Mouse (Mus musculus) limb, embryonic 12.5 days (tissue): ENCODE data around the gene Rps6kb1. TPM values are rescaled to one million over a fixed set of nuclear protein-coding genes. Genes with fewer than 3 reads are reported as not detected.
"Not testable (repeated sequence)": the region's sequence is repeated elsewhere in the genome, so short reads cannot be mapped to it uniquely, and the experiment has no call there.

ENCODE experiments used
- ATAC-seq: fragments of 200-750 bp; cut with Nextera tagmentation; 2 replicates; pipeline ENCODE4 v1.8.0; 2017; ENCODE audit warnings: low read depth, moderate TSS enrichment; ENCODE audit not compliant: insufficient number of reproducible peaks, insufficient read depth, low FRiP score, low TSS enrichment
- H3K27ac ChIP-seq: fragments of 300-500 bp; sonication (generic); 2 replicates; pipeline ENCODE4 v1.5.1; 2016; ENCODE audit warnings: mild to moderate bottlenecking, moderate library complexity
- H3K27me3 ChIP-seq: fragments of 300-500 bp; sonication (generic); 2 replicates; pipeline ENCODE4 v1.6.1; 2016; ENCODE audit warnings: mild to moderate bottlenecking, moderate library complexity
- H3K36me3 ChIP-seq: fragments of 300-500 bp; sonication (generic); 2 replicates; pipeline ENCODE4 v1.6.1; 2016; ENCODE audit warnings: mild to moderate bottlenecking, moderate library complexity
- H3K4me1 ChIP-seq: fragments of 300-500 bp; sonication (generic); replicated peaks from 2 replicates; pipeline ENCODE4 v1.6.1; 2016
- H3K4me2 ChIP-seq: fragments of 300-500 bp; sonication (generic); 2 replicates; pipeline ENCODE4 v1.6.1; 2016; ENCODE audit warnings: mild to moderate bottlenecking, moderate library complexity
- H3K4me3 ChIP-seq: fragments of 300-500 bp; sonication (generic); replicated peaks from 2 replicates; pipeline ENCODE4 v1.5.1; 2016; ENCODE audit warnings: mild to moderate bottlenecking
- H3K9ac ChIP-seq: fragments of 300-500 bp; sonication (generic); replicated peaks from 2 replicates; pipeline ENCODE4 v1.6.1; 2016; ENCODE audit warnings: mild to moderate bottlenecking, moderate library complexity
- H3K9me3 ChIP-seq: fragments of 300-500 bp; sonication (generic); 2 replicates; pipeline ENCODE4 v1.6.1; 2016; ENCODE audit warnings: mild to moderate bottlenecking, moderate library complexity
- WGBS: fragments of 180-500 bp; shearing (Covaris S2); methylation state at CpG from one replicate; pipeline ENCODE4 v1.1.7; 2016; 5-methylcytosine and 5-hydroxymethylcytosine counted together
- polyA plus RNA-seq: library from polyadenylated mRNA; unstranded; fragments of >200 nt; fragmentation: Nextera tagmentation; extraction: Ambion mirVana; gene quantifications from 2 replicates; pipeline ENCODE4 v1.2.1, GENCODE M21; 2016

Gene Rps6kb1
- polyA plus RNA-seq, 1 experiment from 2014 or later: 83.8 TPM

- Histone ChIP-seq H3K4me1 (no peaks in the 10 kb centered on the region), H3K27me3 (no peaks in the 10 kb centered on the region), H3K27ac (no peak overlapping the region), H3K4me2 (no peak overlapping the region), H3K4me3 (no peak overlapping the region), H3K9me3 (no peaks in the 10 kb centered on the region; the same call in 1 of the 2 replicates), H3K36me3 (peaks cover 50% of the 10 kb centered on the region), H3K9ac (no peak overlapping the region)
- WGBS: 93% methylated on average over 5 of the region's 5 CpGs
- no peak for ATAC-seq
Measured at GRCm38 (mm10) chr11:86534201-86534910, 10.2 kb downstream of the Rps6kb1 start.

- not testable (repeated sequence) for H3K9ac ChIP-seq, H3K27ac ChIP-seq, H3K4me1 ChIP-seq, H3K9me3 ChIP-seq, H3K4me2 ChIP-seq, H3K4me3 ChIP-seq, ATAC-seq, H3K27me3 ChIP-seq
- WGBS: 88% methylated on average over 6 of the region's 6 CpGs
- H3K36me3 ChIP-seq: peaks cover 59% of the 10 kb centered on the region
Measured at GRCm38 (mm10) chr11:86533302-86533701, 11.3 kb downstream of the Rps6kb1 start.

DNA sequence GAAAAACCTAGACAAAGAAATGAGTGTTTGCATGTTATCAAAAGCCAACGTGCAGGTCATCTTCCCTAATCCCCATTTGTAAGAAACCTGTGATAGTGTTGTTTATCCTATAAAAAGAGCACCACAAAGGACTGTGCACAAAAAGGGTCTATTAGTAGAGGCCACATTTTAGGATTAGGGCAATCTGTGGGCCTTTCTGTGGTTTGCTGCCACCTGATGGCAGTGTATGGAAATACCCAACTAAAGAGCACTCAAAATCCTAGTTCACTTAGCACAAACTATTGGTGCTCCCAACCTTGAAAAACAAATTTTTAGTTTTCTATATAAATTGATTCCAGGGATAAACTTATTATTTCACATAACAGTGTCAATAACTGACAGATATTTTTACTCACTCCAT, 11.8 kb downstream of the Rps6kb1 start:
- H3K27ac ChIP-seq: no peak overlapping the region
- 75% methylated on average over 1 of the region's 1 CpGs for WGBS
- no peaks in the 10 kb centered on the region for H3K4me1 ChIP-seq
- no peak overlapping the region for H3K4me3 ChIP-seq
- no peaks in the 10 kb centered on the region for H3K27me3 ChIP-seq
- no peaks in the 10 kb centered on the region; the same call in 1 of the 2 replicates for H3K9me3 ChIP-seq
- no peak overlapping the region for H3K9ac ChIP-seq
- no peak for ATAC-seq
- H3K4me2 ChIP-seq: no peak overlapping the region
- H3K36me3 ChIP-seq: peaks cover 60% of the 10 kb centered on the region

GRCm38 (mm10) chr11:86527528-86527927, 17.1 kb downstream of the Rps6kb1 start:
- WGBS: 96% methylated on average over 4 of the region's 4 CpGs
- Histone ChIP-seq H3K9me3 (no peaks in the 10 kb centered on the region), H3K36me3 (peaks cover 84% of the 10 kb centered on the region), H3K9ac (no peak overlapping the region), H3K27ac (no peak overlapping the region), H3K4me2 (no peak overlapping the region), H3K4me1 (no peaks in the 10 kb centered on the region), H3K4me3 (no peak overlapping the region), H3K27me3 (no peaks in the 10 kb centered on the region)
- ATAC-seq: no peak

GRCm38 (mm10) chr11:86519751-86520150, 24.9 kb downstream of the Rps6kb1 start:
- Histone ChIP-seq H3K9me3 (no peaks in the 10 kb centered on the region; the same call in 1 of the 2 replicates), H3K4me3 (no peak overlapping the region), H3K36me3 (peaks cover 83% of the 10 kb centered on the region), H3K27me3 (no peaks in the 10 kb centered on the region), H3K4me2 (no peak overlapping the region), H3K4me1 (no peaks in the 10 kb centered on the region), H3K27ac (no peak overlapping the region), H3K9ac (no peak overlapping the region)
- WGBS: 90% methylated on average over 7 of the region's 7 CpGs
- no peak for ATAC-seq

GRCm38 (mm10) chr11:86517229-86517628, 27.4 kb downstream of the Rps6kb1 start:
- H3K4me1 ChIP-seq: no peaks in the 10 kb centered on the region
- H3K9ac ChIP-seq: no peak overlapping the region
- H3K36me3 ChIP-seq: peaks cover 81% of the 10 kb centered on the region
- H3K27ac ChIP-seq: no peak overlapping the region
- H3K4me2 ChIP-seq: no peak overlapping the region
- H3K4me3 ChIP-seq: no peak overlapping the region
- H3K27me3 ChIP-seq: no peaks in the 10 kb centered on the region
- WGBS: 87% methylated on average over 3 of the region's 3 CpGs
- no peak for ATAC-seq
- H3K9me3 ChIP-seq: no peaks in the 10 kb centered on the region; the same call in 1 of the 2 replicates

GRCm38 (mm10) chr11:86516620-86517019, 28.0 kb downstream of the Rps6kb1 start:
- Histone ChIP-seq H3K4me2 (no peak overlapping the region), H3K27ac (no peak overlapping the region), H3K27me3 (no peaks in the 10 kb centered on the region), H3K4me3 (no peak overlapping the region), H3K9ac (no peak overlapping the region), H3K36me3 (peaks cover 77% of the 10 kb centered on the region), H3K4me1 (no peaks in the 10 kb centered on the region), H3K9me3 (no peaks in the 10 kb centered on the region; the same call in 1 of the 2 replicates)
- WGBS: 84% methylated on average over 3 of the region's 3 CpGs
- no peak for ATAC-seq

DNA sequence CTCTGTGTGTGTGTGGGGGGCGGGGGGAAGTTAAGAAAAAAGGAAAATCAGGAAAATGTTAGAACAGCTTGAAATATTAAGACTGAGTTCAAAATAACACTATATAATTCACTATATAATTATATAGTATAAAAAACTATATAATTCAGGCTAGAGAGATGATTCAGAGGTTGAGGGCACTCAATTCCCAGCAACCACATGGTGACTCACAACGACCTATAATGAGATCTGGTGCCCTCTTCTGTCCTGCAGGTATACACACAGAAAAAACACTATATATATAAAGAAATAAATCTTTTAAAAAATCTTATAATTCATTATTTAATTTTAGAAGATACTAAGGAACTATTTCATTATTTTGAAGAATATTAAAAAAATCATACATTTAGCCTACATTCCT, 36.6 kb downstream of the Rps6kb1 start:
- H3K4me3 ChIP-seq: no peak overlapping the region
- WGBS: 86% methylated on average over 2 of the region's 2 CpGs
- no peaks in the 10 kb centered on the region for H3K27me3 ChIP-seq
- H3K4me1 ChIP-seq: no peaks in the 10 kb centered on the region
- no peak overlapping the region for H3K27ac ChIP-seq
- H3K9me3 ChIP-seq: no peaks in the 10 kb centered on the region
- no peak overlapping the region for H3K9ac ChIP-seq
- no peak for ATAC-seq
- no peak overlapping the region for H3K4me2 ChIP-seq
- H3K36me3 ChIP-seq: peaks cover 81% of the 10 kb centered on the region

- H3K27ac ChIP-seq: no peak overlapping the region
- no peak overlapping the region for H3K9ac ChIP-seq
- H3K4me2 ChIP-seq: no peak overlapping the region
- H3K27me3 ChIP-seq: no peaks in the 10 kb centered on the region
- no peak for ATAC-seq
- H3K4me3 ChIP-seq: no peak overlapping the region
- H3K9me3 ChIP-seq: no peaks in the 10 kb centered on the region
- H3K4me1 ChIP-seq: no peaks in the 10 kb centered on the region
- H3K36me3 ChIP-seq: peaks cover 82% of the 10 kb centered on the region
- 92% methylated on average over 2 of the region's 2 CpGs for WGBS
Measured at GRCm38 (mm10) chr11:86507334-86507733, 37.3 kb downstream of the Rps6kb1 start.

DNA sequence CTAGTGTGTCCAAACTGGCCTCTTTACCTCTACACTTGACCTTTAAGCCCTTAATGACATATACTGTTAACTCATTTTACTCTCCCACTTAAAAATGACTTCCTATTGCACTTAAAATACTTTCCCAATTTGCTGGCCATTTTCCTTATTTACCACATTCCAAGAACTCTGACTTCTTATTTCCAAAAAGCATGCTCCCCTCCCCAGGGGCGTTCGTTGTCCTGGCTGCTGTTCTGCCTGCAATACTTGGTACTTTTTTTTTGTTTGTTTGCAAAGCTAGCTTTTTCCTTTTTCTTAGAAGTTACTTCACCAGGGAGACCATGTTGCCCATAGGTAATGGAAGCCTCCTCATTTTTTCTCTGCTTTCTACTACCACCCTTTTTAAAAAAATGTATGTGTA, 41.5 kb downstream of the Rps6kb1 start:
- H3K9me3 ChIP-seq: no peaks in the 10 kb centered on the region

DNA sequence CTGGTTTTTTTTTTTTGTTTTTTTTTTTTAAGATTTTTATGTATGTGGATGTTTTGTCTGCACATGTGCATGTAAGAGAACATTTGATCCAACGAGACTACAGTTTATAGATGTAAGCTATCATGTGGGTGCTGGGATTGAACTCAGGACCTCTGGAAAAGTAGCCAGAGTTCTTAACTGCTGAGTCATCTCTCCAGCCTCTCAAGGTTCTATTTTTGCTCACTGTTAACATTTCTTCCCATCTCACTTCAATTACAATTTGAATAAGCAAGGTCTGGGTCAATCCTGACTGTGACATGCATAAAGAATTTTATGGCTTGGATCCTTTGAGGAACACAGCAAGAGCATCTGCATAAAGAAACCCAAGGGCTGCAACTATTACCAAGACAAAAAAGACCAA, 43.8 kb downstream of the Rps6kb1 start:
- H3K4me1 ChIP-seq: no peaks in the 10 kb centered on the region
- no peak overlapping the region for H3K27ac ChIP-seq
- H3K4me3 ChIP-seq: no peak overlapping the region
- peaks cover 51% of the 10 kb centered on the region for H3K36me3 ChIP-seq
- no peak overlapping the region for H3K4me2 ChIP-seq
- no peak for ATAC-seq
- H3K9me3 ChIP-seq: no peaks in the 10 kb centered on the region
- no peaks in the 10 kb centered on the region for H3K27me3 ChIP-seq
- no peak overlapping the region for H3K9ac ChIP-seq
- WGBS: 62% methylated on average over 1 of the region's 1 CpGs

More for the DNA sequence above, 41.5 kb downstream of the Rps6kb1 start:
- H3K9ac ChIP-seq: no peak overlapping the region
- 91% methylated on average over 2 of the region's 2 CpGs for WGBS
- peaks cover 58% of the 10 kb centered on the region for H3K36me3 ChIP-seq
- no peak overlapping the region for H3K27ac ChIP-seq
- H3K4me3 ChIP-seq: no peak overlapping the region
- no peaks in the 10 kb centered on the region for H3K4me1 ChIP-seq
- no peaks in the 10 kb centered on the region for H3K27me3 ChIP-seq
- H3K4me2 ChIP-seq: no peak overlapping the region
- no peak for ATAC-seq

DNA sequence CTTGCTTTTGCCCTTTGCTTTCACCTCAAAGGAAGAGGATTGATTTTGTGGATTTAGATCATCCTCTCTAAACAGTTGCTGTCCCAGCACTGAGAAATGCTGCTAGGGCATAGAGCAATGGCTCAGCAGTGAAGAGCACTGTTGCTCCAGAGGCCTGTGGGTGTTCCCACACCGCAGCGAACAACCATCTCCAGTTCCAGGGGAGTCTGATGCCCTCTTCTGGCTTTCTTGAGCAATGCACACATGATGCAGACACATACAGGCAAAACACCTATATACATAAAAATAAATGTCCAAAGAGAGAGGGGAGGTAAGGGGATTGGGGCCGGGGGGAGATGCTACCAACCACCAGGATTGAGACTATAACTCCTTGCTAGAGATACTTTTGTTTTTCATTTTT, 46.7 kb downstream of the Rps6kb1 start:
- no peaks in the 10 kb centered on the region for H3K27me3 ChIP-seq
- H3K9ac ChIP-seq: no peak overlapping the region
- H3K9me3 ChIP-seq: no peaks in the 10 kb centered on the region
- H3K4me2 ChIP-seq: no peak overlapping the region
- peaks cover 44% of the 10 kb centered on the region for H3K36me3 ChIP-seq
- no peak overlapping the region for H3K27ac ChIP-seq
- WGBS: 75% methylated on average over 3 of the region's 3 CpGs
- no peak for ATAC-seq
- H3K4me3 ChIP-seq: no peak overlapping the region
- H3K4me1 ChIP-seq: no peaks in the 10 kb centered on the region
